Mouse (Mus musculus): ENCODE results near the gene Rdh16f1. TPM values are rescaled to one million over a fixed set of nuclear protein-coding genes. Genes with fewer than 3 reads are reported as not detected.
"Not testable (repeated sequence)": the region's sequence is repeated elsewhere in the genome, so short reads cannot be mapped to it uniquely, and the experiment has no call there.

The Rdh16f1 gene
- polyA plus RNA-seq, 1 experiment from 2014 or later: not detected

DNA sequence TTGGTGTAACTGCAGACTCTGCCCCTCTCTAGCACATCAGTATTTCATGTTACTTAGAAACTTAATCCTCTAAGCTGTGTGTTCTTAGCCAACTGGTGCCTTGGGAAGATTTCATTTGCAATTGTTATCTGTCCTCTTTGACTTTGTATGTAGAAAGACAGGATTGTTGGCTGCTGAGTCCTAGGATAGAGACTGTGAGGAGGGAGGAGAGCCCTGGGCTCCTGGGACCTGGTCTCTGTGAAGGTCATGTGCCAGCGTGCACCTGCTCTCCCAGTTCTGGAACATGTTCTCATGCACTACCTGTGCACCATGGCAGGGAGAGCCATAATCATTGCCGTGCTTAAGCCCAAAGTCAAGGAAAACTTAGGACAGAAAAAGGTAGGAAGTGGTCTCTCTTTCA lies 42.0 kb downstream of the Rdh16f1 start:
- ATAC-seq (ENCODE audit: low read depth): no peak
- Histone ChIP-seq H3K4me1 (replicated peaks) (no peaks in the 10 kb centered on the region), H3K27ac (replicated peaks) (no peak overlapping the region), H3K4me3 (no peak overlapping the region), H3K4me2 (no peak overlapping the region), H3K36me3 (no peaks in the 10 kb centered on the region), H3K27me3 (no peaks in the 10 kb centered on the region), H3K9ac (no peak overlapping the region), H3K9me3 (0 out of 2 replicates have a peak, but pooled peaks cover 1% of the 10 kb centered on the region)
- WGBS: 89% methylated on average over 2 of the region's 2 CpGs

DNA sequence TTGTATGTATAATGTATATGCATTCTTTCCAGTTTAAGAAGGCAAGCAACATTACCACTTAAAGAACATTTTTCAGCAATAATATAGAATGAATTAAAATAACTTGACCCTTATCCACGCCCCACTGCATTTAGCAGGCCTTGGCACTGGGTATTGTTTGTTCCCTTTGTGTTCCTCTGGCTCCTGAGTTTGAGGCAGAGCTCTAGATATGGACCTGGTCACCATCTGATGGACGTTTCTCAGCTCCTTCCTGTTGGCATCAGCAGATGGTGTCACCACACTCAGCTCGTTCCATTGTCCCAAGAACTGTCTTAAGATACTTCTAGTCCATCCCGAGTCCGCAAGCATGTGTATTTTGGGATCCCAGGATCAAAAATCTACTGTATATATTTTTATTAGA lies 42.6 kb downstream of the Rdh16f1 start:
- no peaks in the 10 kb centered on the region for H3K4me1 ChIP-seq (replicated peaks)
- WGBS: 85% methylated on average over 5 of the region's 5 CpGs
- H3K9ac ChIP-seq: no peak overlapping the region
- no peak for ATAC-seq (ENCODE audit: low read depth)
- no peaks in the 10 kb centered on the region for H3K27me3 ChIP-seq
- no peak overlapping the region for H3K27ac ChIP-seq (replicated peaks)
- H3K9me3 ChIP-seq: no peaks in the 10 kb centered on the region
- H3K36me3 ChIP-seq: no peaks in the 10 kb centered on the region
- no peak overlapping the region for H3K4me2 ChIP-seq
- no peak overlapping the region for H3K4me3 ChIP-seq

GRCm38 (mm10) chr10:127804416-127804815 lies 44.8 kb downstream of the Rdh16f1 start:
- no peak overlapping the region for H3K4me3 ChIP-seq
- no peaks in the 10 kb centered on the region for H3K36me3 ChIP-seq
- H3K27ac ChIP-seq (replicated peaks): no peak overlapping the region
- no peak overlapping the region for H3K4me2 ChIP-seq
- no peaks in the 10 kb centered on the region for H3K9me3 ChIP-seq
- WGBS: 71% methylated on average over 7 of the region's 7 CpGs
- no peaks in the 10 kb centered on the region for H3K4me1 ChIP-seq (replicated peaks)
- H3K27me3 ChIP-seq: no peaks in the 10 kb centered on the region
- no peak overlapping the region for H3K9ac ChIP-seq
- ATAC-seq (ENCODE audit: low read depth): no peak

- Histone ChIP-seq H3K4me1 (replicated peaks) (no peaks in the 10 kb centered on the region), H3K36me3 (no peaks in the 10 kb centered on the region), H3K27me3 (no peaks in the 10 kb centered on the region), H3K27ac (replicated peaks) (no peak overlapping the region), H3K4me3 (no peak overlapping the region), H3K9me3 (peaks cover 2% of the 10 kb centered on the region; the same call in 1 of the 2 replicates), H3K9ac (no peak overlapping the region), H3K4me2 (no peak overlapping the region)
- ATAC-seq (ENCODE audit: low read depth): no peak
Observed at GRCm38 (mm10) chr10:127815888-127816287, 56.3 kb downstream of the Rdh16f1 start.

DNA sequence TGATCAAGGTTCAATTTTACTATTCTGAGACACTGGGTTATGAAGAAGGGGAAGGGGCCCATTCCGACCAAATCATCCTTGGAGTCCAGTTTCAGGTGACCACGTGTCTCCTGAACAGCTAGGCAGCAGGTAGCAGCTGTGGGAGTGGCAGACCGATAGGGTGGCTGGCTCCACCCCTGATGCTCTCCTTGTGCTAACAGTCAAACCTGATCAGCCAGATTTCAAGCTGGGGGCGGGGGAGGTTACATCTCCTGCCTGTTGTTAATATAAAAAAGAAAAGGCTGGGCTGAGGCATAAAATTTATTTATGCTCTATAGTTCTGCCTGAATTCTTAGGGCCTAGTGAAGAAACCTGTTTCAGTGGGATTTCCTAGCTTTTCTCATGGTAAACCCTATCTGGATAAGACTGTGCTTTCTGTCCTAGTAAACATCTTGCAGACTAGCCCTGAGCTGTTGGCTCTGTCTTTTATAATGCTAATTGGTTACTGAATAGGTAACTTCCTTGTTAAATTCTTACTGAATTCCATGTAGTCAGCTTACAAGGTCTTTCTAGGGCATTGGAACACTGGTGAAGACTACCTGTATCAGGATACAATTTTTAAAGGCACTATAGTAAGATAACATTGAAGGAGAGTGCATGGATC lies 57.8 kb downstream of the Rdh16f1 start:
- H3K27me3 ChIP-seq; H3K4me2 ChIP-seq; H3K36me3 ChIP-seq; H3K27ac ChIP-seq (replicated peaks); ATAC-seq (ENCODE audit: low read depth); H3K4me3 ChIP-seq; H3K9ac ChIP-seq; H3K4me1 ChIP-seq (replicated peaks); H3K9me3 ChIP-seq: not testable (repeated sequence)
- WGBS: 79% methylated on average over 4 of the region's 4 CpGs

GRCm38 (mm10) chr10:127821806-127822205 lies 62.2 kb downstream of the Rdh16f1 start:
- not testable (repeated sequence) for H3K9ac ChIP-seq; H3K4me3 ChIP-seq; H3K27me3 ChIP-seq; ATAC-seq (ENCODE audit: low read depth); H3K9me3 ChIP-seq; H3K27ac ChIP-seq (replicated peaks); H3K4me1 ChIP-seq (replicated peaks); H3K36me3 ChIP-seq; H3K4me2 ChIP-seq
- 90% methylated on average over 2 of the region's 2 CpGs for WGBS

DNA sequence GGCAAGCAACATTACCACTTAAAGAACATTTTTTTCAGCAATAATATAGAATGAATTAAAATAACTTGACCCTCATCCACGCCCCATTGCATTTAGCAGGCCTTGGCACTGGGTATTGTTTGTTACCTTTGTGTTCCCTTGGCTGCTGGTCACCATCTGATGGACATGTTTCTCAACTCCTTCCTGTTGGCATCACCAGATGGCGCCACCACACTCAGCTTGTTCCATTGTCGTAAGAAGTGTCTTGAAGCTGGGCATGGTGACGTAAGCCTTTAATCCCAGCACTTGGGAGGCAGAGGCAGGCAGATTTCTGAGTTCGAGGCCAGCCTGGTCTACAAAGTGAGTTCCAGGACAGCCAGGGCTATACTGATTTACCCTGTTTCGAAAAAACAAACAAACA lies 65.8 kb downstream of the Rdh16f1 start:
- 78% methylated on average over 6 of the region's 6 CpGs for WGBS
- H3K27me3 ChIP-seq: no peaks in the 10 kb centered on the region
- H3K36me3 ChIP-seq: no peaks in the 10 kb centered on the region
- H3K9ac ChIP-seq: no peak overlapping the region
- ATAC-seq (ENCODE audit: low read depth): no peak
- H3K4me1 ChIP-seq (replicated peaks): no peaks in the 10 kb centered on the region
- peaks cover 3% of the 10 kb centered on the region; the same call in 1 of the 2 replicates for H3K9me3 ChIP-seq
- H3K27ac ChIP-seq (replicated peaks): no peak overlapping the region
- no peak overlapping the region for H3K4me2 ChIP-seq
- H3K4me3 ChIP-seq: no peak overlapping the region

DNA sequence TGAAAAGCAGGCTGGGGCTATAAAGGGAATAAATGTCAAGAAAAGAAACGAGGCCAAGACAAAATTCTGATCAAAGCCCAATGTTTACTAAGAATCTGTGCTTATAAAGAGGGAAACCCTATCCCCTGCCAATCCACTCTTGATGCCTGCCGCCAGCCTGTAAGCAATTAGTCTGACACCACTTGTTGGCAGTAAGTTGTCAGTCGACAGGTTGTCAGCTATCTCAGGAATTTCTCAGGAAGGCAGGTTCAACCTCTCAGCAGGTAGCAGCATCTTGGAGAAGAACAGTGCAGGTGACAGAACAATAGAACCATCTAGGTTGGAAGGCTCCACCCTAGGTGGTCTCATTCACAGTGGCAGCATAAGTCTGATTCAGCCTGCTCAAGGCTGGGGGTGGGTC lies 69.5 kb downstream of the Rdh16f1 start:
- Histone ChIP-seq H3K36me3 (no peaks in the 10 kb centered on the region), H3K4me3 (no peak overlapping the region), H3K27ac (replicated peaks) (no peak overlapping the region), H3K27me3 (no peaks in the 10 kb centered on the region), H3K9ac (no peak overlapping the region), H3K9me3 (no peaks in the 10 kb centered on the region), H3K4me2 (no peak overlapping the region), H3K4me1 (replicated peaks) (no peaks in the 10 kb centered on the region)
- 79% methylated on average over 3 of the region's 3 CpGs for WGBS
- ATAC-seq (ENCODE audit: low read depth): no peak

- not testable (repeated sequence) for H3K9me3 ChIP-seq; H3K27me3 ChIP-seq; H3K9ac ChIP-seq; ATAC-seq (ENCODE audit: low read depth); H3K4me1 ChIP-seq (replicated peaks); H3K27ac ChIP-seq (replicated peaks); H3K4me3 ChIP-seq; H3K4me2 ChIP-seq; H3K36me3 ChIP-seq
- 98% methylated on average over 1 of the region's 1 CpGs for WGBS
Observed at GRCm38 (mm10) chr10:127834186-127834585, 74.6 kb downstream of the Rdh16f1 start.

DNA sequence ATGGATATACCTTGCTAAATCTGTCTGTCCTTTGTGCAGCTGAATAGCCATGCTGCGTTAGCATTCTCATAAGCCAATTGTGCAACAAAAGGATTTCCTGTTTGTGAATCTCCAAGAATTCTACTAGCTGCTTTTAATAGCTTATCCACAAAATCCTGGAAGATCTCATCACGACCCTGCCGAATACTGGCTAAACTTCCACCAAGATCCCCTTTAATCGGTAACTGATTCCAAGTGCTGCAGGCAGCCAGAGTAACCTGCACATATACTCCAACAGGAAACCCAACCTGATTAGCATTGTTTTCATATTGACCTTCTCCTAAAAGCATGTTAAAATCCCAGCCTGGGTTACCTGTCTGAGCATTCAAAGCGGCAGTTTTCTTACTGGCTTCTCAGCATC lies 75.7 kb downstream of the Rdh16f1 start:
- no peak overlapping the region for H3K4me2 ChIP-seq
- no peak overlapping the region for H3K4me3 ChIP-seq
- WGBS: 90% methylated on average over 5 of the region's 5 CpGs
- H3K9me3 ChIP-seq: no peaks in the 10 kb centered on the region
- no peak overlapping the region for H3K27ac ChIP-seq (replicated peaks)
- H3K4me1 ChIP-seq (replicated peaks): no peaks in the 10 kb centered on the region
- no peak overlapping the region for H3K9ac ChIP-seq
- H3K36me3 ChIP-seq: no peaks in the 10 kb centered on the region
- ATAC-seq (ENCODE audit: low read depth): no peak
- H3K27me3 ChIP-seq: no peaks in the 10 kb centered on the region

- H3K27ac ChIP-seq (replicated peaks); H3K4me2 ChIP-seq; H3K9me3 ChIP-seq; H3K9ac ChIP-seq; H3K4me3 ChIP-seq; H3K27me3 ChIP-seq; H3K36me3 ChIP-seq; H3K4me1 ChIP-seq (replicated peaks); ATAC-seq (ENCODE audit: low read depth): not testable (repeated sequence)
- 95% methylated on average over 5 of the region's 5 CpGs for WGBS
Observed at GRCm38 (mm10) chr10:127837793-127838192, 78.2 kb downstream of the Rdh16f1 start.

- 90% methylated on average over 2 of the region's 2 CpGs for WGBS
- ATAC-seq (ENCODE audit: low read depth): no peak
- H3K4me3 ChIP-seq: no peak overlapping the region
Observed at GRCm38 (mm10) chr10:127838539-127838938, 79.0 kb downstream of the Rdh16f1 start.

GRCm38 (mm10) chr10:127840776-127841175 lies 81.2 kb downstream of the Rdh16f1 start:
- no peaks in the 10 kb centered on the region for H3K9me3 ChIP-seq

More at GRCm38 (mm10) chr10:127838539-127838938, 79.0 kb downstream of the Rdh16f1 start:
- H3K9me3 ChIP-seq: no peaks in the 10 kb centered on the region
- H3K27ac ChIP-seq (replicated peaks): no peak overlapping the region
- H3K4me2 ChIP-seq: no peak overlapping the region
- H3K36me3 ChIP-seq: no peaks in the 10 kb centered on the region
- H3K9ac ChIP-seq: no peak overlapping the region
- H3K4me1 ChIP-seq (replicated peaks): no peaks in the 10 kb centered on the region
- H3K27me3 ChIP-seq: no peaks in the 10 kb centered on the region

More at GRCm38 (mm10) chr10:127840776-127841175, 81.2 kb downstream of the Rdh16f1 start:
- Histone ChIP-seq H3K27me3 (no peaks in the 10 kb centered on the region), H3K4me1 (replicated peaks) (no peaks in the 10 kb centered on the region), H3K4me2 (no peak overlapping the region), H3K27ac (replicated peaks) (no peak overlapping the region), H3K4me3 (no peak overlapping the region), H3K36me3 (no peaks in the 10 kb centered on the region), H3K9ac (no peak overlapping the region)
- no peak for ATAC-seq (ENCODE audit: low read depth)
- WGBS: 80% methylated on average over 2 of the region's 2 CpGs
